Mouse (Mus musculus) G1E (cell line): ENCODE data around the gene Tmc6.

ENCODE experiments used
- CTCF ChIP-seq: IDR thresholded peaks from 2 replicates; pipeline ENCODE4 v1.5.1; 2012; ENCODE audit warnings: low read depth, low read length, inconsistent platforms, mixed read lengths
- GATA1 ChIP-seq: IDR thresholded peaks from 2 replicates; pipeline ENCODE4 v1.6.1; 2012; ENCODE audit warnings: borderline replicate concordance, low read length, inconsistent platforms, mixed read lengths
- POLR2AphosphoS5 ChIP-seq: IDR thresholded peaks from 2 replicates; pipeline ENCODE4 v1.6.1; 2012; ENCODE audit warnings: low read depth, low read length, inconsistent platforms; ENCODE audit not compliant: insufficient replicate concordance
- TAL1 ChIP-seq: conservative IDR thresholded peaks from 2 replicates; pipeline ENCODE4 v1.6.1; 2012; ENCODE audit warnings: low read depth, low read length, inconsistent platforms, mixed read lengths

DNA sequence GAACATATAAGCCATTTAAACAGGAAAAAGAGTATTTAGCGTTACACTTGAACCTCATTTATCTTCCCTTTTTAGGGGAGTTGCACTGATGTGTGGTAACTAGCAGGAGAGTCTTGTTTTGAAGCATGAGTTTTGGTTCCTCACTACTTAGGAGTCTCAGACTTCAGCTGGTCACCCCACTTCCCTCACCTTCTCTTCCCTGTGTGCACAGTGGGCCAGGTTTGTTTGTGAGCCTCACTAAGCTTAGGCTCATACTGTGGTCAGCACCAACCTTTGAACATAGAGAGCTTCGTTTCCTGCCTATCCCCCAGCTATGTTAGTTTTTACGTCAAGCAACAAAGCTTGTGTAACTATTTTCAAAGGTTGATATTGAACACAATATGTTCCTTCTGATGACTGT, 63.2 kb downstream of the Tmc6 start:
- TF ChIP-seq CTCF, result no peak
- no peak for TF ChIP-seq GATA1
- no peak for TF ChIP-seq POLR2AphosphoS5
- TF ChIP-seq TAL1, result no peak
